Mouse (Mus musculus) common myeloid progenitor, adult 5-6 weeks (primary cell): ENCODE data around the gene Ubl5. TPM values are rescaled to one million over a fixed set of nuclear protein-coding genes. Genes with fewer than 3 reads are reported as not detected.
A peak's percentile ranks its signal among the peaks of the same experiment; 100 is the strongest.
"Not testable (repeated sequence)": the region's sequence is repeated elsewhere in the genome, so short reads cannot be mapped to it uniquely, and the experiment has no call there.

Source experiments
- ATAC-seq: replicated peaks from 2 replicates; pipeline ENCODE4 v1.8.0; 2016; ENCODE audit warnings: low read depth, mild to moderate bottlenecking, moderate TSS enrichment, inconsistent platforms; ENCODE audit not compliant: poor library complexity, severe bottlenecking
- total RNA-seq: library from RNA; stranded (forward); fragments of 200-1000, 187-1606 nt; gene quantifications from 2 replicates; pipeline ENCODE4 v1.2.3, GENCODE M21; 2017

Gene Ubl5
- 87.1 and 102 TPM in 2 replicates for total RNA-seq

- peak; percentile 57 for ATAC-seq
Measured at GRCm38 (mm10) chr9:20642101-20642895, at the start of gene Ubl5. Ubl5 (plus strand) TSS chr9:20642878.

DNA sequence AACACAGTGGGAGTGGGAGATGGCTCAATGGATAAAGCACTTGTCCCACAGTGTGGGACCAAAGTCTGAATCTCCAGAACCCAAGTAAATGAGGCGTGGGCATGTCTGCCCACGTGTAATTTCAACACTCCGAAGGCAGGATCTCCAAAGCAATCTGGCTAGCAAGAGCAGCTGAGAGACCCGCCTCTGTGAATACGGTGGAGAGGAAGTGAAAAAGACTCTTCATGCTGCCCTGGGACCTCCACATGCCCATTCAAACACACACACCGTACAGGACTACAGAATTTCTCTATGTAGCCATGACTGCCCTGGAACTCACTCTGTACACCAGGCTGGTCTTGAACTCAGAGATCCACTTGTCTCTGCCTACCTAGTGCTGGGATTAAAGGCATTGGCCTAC, 41.4 kb upstream of the Ubl5 start:
- 0 out of 2 replicates have a peak, but pooled peaks have one; percentile 36 for ATAC-seq

GRCm38 (mm10) chr9:20606269-20606668, 36.4 kb upstream of the Ubl5 start:
- ATAC-seq: no peak

DNA sequence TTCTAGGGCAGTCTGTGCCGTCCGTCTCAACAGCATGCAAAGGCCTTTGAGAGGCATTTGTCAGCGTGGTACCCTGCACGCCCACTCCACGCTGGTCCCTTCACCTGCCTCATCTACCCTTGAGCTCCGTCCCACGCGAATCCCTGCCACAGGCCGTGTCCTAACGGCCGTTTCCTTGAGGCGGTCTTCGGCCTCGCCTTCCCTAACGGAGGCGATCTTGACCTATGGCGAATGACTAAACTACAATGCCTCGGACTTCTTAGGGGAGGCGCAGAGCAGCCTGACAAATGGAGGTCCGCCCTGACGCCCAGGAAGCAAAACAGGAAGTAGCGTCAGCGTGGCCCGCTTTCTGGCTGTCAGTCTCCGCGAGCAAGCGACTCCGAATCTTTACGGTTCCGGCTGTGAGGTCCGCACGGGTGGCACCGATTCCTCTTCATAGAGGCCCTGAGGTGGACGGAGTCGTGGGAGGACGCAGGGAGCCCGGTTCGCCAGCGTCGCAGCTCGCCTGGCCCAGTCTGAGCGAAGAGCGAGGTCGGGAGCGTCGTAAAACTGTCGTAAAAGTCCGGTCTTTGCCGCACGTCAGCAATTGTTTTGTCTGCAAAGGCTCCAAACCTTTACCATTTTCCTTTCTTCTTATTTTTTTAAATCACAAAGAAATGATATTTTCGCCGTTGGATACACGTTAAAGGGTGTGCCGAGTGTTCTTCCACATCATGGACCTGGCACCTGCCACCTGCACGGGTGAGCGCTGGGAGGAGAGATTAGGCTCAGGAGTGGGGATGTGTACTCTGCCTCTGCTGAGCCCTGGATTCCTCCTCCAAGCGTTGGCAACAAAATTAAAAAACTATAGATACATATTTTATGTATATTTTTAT, 35.3 kb upstream of the Ubl5 start:
- ATAC-seq: peak; percentile 98

GRCm38 (mm10) chr9:20609831-20610464, 32.7 kb upstream of the Ubl5 start:
- no peak for ATAC-seq

GRCm38 (mm10) chr9:20611976-20612375, 30.7 kb upstream of the Ubl5 start:
- ATAC-seq: no peak

- ATAC-seq: no peak
Measured at GRCm38 (mm10) chr9:20616685-20617084, 26.0 kb upstream of the Ubl5 start.

- no peak for ATAC-seq
Measured at GRCm38 (mm10) chr9:20631332-20631731, 11.3 kb upstream of the Ubl5 start.

- not testable (repeated sequence) for ATAC-seq
Measured at GRCm38 (mm10) chr9:20635676-20636075, 7.0 kb upstream of the Ubl5 start.

DNA sequence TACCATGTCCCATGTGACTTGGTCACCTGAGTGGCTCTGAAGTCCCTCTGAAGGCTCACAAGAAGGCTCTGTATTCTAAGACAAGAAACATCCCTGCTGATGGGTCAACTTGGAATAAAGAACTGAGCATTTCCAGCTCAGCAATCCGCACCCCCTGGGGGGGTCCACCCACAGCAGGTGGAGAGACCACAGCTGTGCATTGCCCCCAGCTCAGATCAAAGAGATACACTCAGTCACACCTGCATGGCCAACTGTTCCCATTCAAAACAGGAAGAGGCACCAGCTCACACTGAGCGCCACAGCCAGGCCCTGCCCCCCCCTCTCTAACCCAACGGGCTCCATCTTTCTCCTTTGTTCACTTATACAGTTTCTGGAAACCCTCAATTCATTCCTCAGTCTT, 6.4 kb upstream of the Ubl5 start:
- ATAC-seq: no peak

DNA sequence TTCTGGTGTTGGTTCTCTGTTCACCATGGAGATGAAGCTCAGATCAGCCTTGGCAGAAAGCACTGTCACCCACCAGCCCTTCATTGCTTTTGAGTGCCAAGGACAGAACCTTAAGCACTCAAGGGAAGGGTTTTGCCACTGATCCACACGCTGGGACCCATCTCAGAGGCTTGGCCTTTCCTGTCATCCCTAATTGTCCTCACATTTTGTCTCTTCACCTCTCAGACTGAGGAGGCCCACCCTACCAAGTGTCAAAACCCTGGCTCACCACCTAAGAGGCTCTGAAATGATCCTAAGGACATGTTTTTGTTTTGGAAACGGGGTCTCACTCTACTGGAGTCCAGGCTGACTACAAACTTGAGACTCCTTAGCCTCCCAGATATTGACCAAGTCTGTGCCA, 5.9 kb upstream of the Ubl5 start:
- no peak for ATAC-seq

- no peak for ATAC-seq
Measured at GRCm38 (mm10) chr9:20638552-20638951, 4.1 kb upstream of the Ubl5 start.

- no peak for ATAC-seq
Measured at GRCm38 (mm10) chr9:20639486-20639885, 3.2 kb upstream of the Ubl5 start.

- no peak for ATAC-seq
Measured at GRCm38 (mm10) chr9:20641501-20641900, 1.2 kb upstream of the Ubl5 start.

DNA sequence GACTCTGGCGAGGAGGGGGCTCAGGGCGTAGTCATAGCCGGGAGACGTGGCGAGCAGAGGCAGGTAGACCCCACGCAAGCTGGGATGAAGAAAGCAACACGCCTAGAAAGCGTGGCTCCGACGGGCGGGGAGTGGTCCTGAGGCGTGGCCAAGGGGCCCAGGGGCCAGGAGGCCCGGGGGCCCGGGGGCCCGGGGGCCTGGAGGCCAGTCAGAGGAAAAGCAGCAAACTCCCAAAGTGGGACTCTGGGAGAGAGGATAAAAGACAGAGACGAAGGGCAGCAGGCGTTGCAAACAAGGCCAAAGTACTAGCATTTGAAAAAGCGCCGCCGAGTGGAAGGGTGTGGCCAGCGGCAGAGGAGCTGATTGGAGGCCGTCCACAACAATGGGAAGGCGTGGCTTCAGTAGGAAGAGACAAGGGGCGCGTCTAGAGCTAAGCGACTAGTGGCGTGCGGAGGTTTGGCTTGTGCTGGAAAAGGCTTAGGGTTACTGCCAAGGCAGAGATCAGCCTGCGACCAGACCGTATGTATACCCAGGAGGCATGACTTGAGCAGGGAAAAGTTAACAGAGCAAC, 303 bp downstream of the Ubl5 start:
- ATAC-seq: peak; percentile 76

DNA sequence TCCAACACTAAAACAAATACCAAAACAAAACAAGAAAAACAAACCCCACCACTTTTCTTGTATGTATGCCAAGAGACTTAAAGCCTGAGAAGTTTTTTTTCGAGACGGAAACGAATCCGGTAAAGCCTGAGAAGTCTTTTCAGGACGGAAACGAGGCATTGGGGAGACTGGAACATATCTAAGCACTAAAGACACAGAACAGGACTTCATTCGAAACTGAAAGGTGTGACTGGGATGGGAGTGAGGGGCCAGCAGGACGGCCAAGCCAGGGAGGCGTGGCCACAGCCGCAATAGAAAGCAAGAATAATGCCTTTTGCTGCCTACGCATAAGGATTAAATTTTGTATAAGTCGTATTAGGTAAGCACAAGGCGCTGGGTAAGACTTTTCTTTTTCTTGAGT, 1.1 kb downstream of the Ubl5 start:
- ATAC-seq: no peak

DNA sequence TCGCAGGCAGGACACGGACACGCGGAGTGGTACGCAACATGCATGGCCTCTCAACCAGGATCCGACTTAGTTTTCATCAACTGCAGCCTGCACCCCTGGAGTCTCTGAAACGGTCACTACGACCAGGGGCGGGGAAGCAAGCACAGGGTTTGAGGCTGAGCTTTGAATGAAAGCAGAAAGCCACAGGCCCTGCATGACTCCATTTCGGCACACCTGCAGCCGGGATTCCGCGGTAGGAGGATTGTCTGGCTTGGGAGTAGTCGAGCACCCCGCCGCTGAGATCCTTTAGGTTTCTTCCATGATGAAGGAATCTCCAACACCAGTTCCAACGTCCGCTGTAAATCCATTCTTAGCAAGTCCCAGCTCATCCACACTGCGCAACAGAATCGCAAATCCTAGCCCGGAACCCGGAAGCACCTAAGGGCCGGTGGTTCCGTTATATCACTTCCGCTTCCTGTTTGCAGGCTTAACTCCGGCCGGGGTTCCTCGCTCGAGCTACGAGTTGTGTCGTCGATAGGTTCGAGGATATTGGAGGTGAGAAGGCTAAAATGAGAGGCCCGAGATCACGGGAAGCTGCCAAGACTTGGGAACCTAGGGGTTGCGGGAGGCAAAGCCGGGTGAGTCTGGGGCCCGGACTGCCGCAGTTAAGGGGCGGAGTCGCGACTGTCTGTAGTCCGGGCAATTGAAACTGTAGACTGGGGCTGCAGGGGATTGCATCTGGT, 1.8 kb downstream of the Ubl5 start, which contains the start of gene Fbxl12:
TSS of gene Fbxl12 (minus strand) at position 408 of the 722 bp plus-strand sequence.
- peak; percentile 66 for ATAC-seq

GRCm38 (mm10) chr9:20645121-20645520, 2.4 kb downstream of the Ubl5 start:
- ATAC-seq: no peak; the same call in 1 of the 2 replicates

DNA sequence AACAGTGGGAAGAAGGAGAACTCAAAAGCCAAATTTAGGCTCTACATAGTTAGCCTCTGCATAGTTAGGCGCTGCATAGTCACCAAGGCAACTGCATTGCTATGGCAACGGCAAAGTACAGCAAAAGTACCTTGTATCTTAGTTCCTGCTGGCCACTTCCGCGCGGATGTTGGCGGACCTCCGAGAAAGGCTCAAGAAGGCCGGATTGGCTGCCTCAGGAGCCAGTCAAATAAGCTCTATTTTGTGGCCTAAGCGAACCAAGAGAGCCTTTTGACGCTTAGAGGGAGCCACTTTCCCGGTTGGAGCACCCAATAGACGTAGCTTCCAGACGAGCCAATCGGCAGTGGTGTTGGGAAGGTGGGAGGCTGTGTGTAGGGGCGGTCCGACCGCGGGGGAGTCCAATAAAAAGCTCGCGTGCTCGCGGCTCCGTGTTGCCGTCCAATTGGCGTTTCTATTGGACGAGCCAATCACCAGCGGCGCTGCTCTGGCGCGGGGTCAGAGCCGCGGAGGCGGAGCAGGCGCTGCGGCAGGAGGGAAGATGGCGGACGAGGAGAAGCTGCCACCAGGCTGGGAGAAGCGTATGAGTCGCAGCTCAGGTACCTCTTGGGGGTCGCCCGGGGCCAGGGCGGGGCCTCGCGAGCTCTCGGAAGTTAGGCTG, 9.1 kb downstream of the Ubl5 start, which contains the start of gene Pin1:
TSS of gene Pin1 (plus strand) at position 494 of the 658 bp plus-strand sequence.
- peak; percentile 95 for ATAC-seq
